Mouse (Mus musculus) MEL (cell line): ENCODE measurements around the gene Stat6. TPM values are rescaled to one million over a fixed set of nuclear protein-coding genes. Genes with fewer than 3 reads are reported as not detected.

Source experiments
- DNase-seq: peaks from one replicate; pipeline ENCODE4 v3.0.0; 2011; ENCODE audit warnings: low read depth, low spot score
- H3K27ac ChIP-seq: 2 replicates; pipeline ENCODE4 v1.5.1; 2012; ENCODE audit warnings: low read depth, mild to moderate bottlenecking, control low read depth, low read length, moderate library complexity; ENCODE audit not compliant: control insufficient read depth
- H3K27me3 ChIP-seq, 2 experiments: fragments of 150-350 bp in 1 of 2; sonication (generic) in 1 of 2; 2 replicates each; pipeline ENCODE4 v1.6.1; 2012; ENCODE audit warnings: low read length in 2 of 2, mild to moderate bottlenecking in 2 of 2, improper control_type of control experiment in 1 of 2, moderate library complexity in 1 of 2; ENCODE audit not compliant: insufficient read depth in 2 of 2, control insufficient read depth in 1 of 2
- H3K36me3 ChIP-seq, 2 experiments: 2 replicates each; pipeline ENCODE4 v1.6.1; 2012 to 2014; ENCODE audit warnings: low read length in 2 of 2, improper control_type of control experiment in 1 of 2, inconsistent platforms in 1 of 2, mild to moderate bottlenecking in 1 of 2; ENCODE audit not compliant: insufficient read depth in 2 of 2, control insufficient read depth in 1 of 2
- H3K4me1 ChIP-seq, 2 experiments: fragments of 150-350 bp in 1 of 2; sonication (generic) in 1 of 2; 2 replicates each; pipeline ENCODE4 v1.6.1; 2012; ENCODE audit warnings: low read length in 2 of 2, improper control_type of control experiment in 1 of 2, mild to moderate bottlenecking in 1 of 2; ENCODE audit not compliant: insufficient read depth in 2 of 2, control insufficient read depth in 1 of 2
- H3K4me3 ChIP-seq, 2 experiments: fragments of 150-350 bp in 1 of 2; sonication (generic) in 1 of 2; 2 replicates each; pipeline ENCODE4 v1.5.1; 2012; ENCODE audit warnings: low read depth in 2 of 2, low read length in 2 of 2, mild to moderate bottlenecking in 2 of 2, moderate library complexity in 2 of 2, control low read depth in 1 of 2, improper control_type of control experiment in 1 of 2; ENCODE audit not compliant: control insufficient read depth in 1 of 2, insufficient read depth in 1 of 2
- H3K79me2 ChIP-seq: 2 replicates; pipeline ENCODE4 v1.6.1; 2012; ENCODE audit warnings: mild to moderate bottlenecking, low read length, moderate library complexity; ENCODE audit not compliant: control insufficient read depth, poor library complexity, insufficient read depth
- H3K9ac ChIP-seq: 2 replicates; pipeline ENCODE4 v1.6.1; 2012; ENCODE audit warnings: low read depth, mild to moderate bottlenecking, control low read depth, low read length, moderate library complexity; ENCODE audit not compliant: control insufficient read depth, poor library complexity, severe bottlenecking
- H3K9me3 ChIP-seq: fragments of 150-350 bp; sonication (generic); replicated peaks from 2 replicates; pipeline ENCODE4 v1.6.1; 2012; ENCODE audit warnings: mild to moderate bottlenecking, low read length, improper control_type of control experiment, moderate library complexity; ENCODE audit not compliant: insufficient read depth
- BHLHE40 ChIP-seq: IDR thresholded peaks from 2 replicates; pipeline ENCODE4 v1.6.1; 2012; ENCODE audit warnings: low read depth, mild to moderate bottlenecking, inconsistent platforms, low read length, improper control_type of control experiment, borderline replicate concordance
- CHD2 ChIP-seq: IDR thresholded peaks from 2 replicates; pipeline ENCODE4 v1.6.1; 2011; ENCODE audit warnings: low read length, improper control_type of control experiment
- ETS1 ChIP-seq: IDR thresholded peaks from 2 replicates; pipeline ENCODE4 v1.6.1; 2012; ENCODE audit warnings: low read depth, mild to moderate bottlenecking, inconsistent platforms, low read length, improper control_type of control experiment, moderate library complexity
- GABPA ChIP-seq: IDR thresholded peaks from 2 replicates; pipeline ENCODE4 v1.6.1; 2012; ENCODE audit warnings: low read depth, mild to moderate bottlenecking, inconsistent platforms, low read length, improper control_type of control experiment, moderate library complexity
- KAT2A ChIP-seq: conservative IDR thresholded peaks from 2 replicates; pipeline ENCODE4 v1.6.1; 2012; ENCODE audit warnings: low read depth, low read length, improper control_type of control experiment, inconsistent platforms
- MEF2A ChIP-seq: IDR thresholded peaks from 2 replicates; pipeline ENCODE4 v1.6.1; 2014; ENCODE audit warnings: low read depth, mild to moderate bottlenecking, inconsistent platforms, low read length, improper control_type of control experiment; ENCODE audit not compliant: poor library complexity, insufficient replicate concordance, severe bottlenecking; ENCODE audit errors: extremely low read depth
- MXI1 ChIP-seq: IDR thresholded peaks from 2 replicates; pipeline ENCODE4 v1.6.1; 2011; ENCODE audit warnings: mild to moderate bottlenecking, low read depth, low read length, improper control_type of control experiment
- NELFE ChIP-seq: IDR thresholded peaks from 2 replicates; pipeline ENCODE4 v1.6.1; 2011; ENCODE audit warnings: low read depth, low read length, improper control_type of control experiment
- NRF1 ChIP-seq: IDR thresholded peaks from 2 replicates; pipeline ENCODE4 v1.6.1; 2014; ENCODE audit warnings: low read depth, mild to moderate bottlenecking, inconsistent platforms, low read length, improper control_type of control experiment, moderate library complexity; ENCODE audit not compliant: poor library complexity, insufficient read depth, severe bottlenecking
- POLR2AphosphoS2 ChIP-seq: IDR thresholded peaks from 2 replicates; pipeline ENCODE4 v1.6.1; 2011; ENCODE audit warnings: low read length, improper control_type of control experiment
- POLR2AphosphoS5 ChIP-seq: IDR thresholded peaks from 2 replicates; pipeline ENCODE4 v1.6.1; 2012; ENCODE audit warnings: low read depth, borderline replicate concordance, mild to moderate bottlenecking, inconsistent platforms, low read length, moderate library complexity, mixed read lengths
- SIN3A ChIP-seq: IDR thresholded peaks from 2 replicates; pipeline ENCODE4 v1.6.1; 2012; ENCODE audit warnings: low read length, improper control_type of control experiment, inconsistent platforms
- SMC3 ChIP-seq: IDR thresholded peaks from 2 replicates; pipeline ENCODE4 v1.6.1; 2011; ENCODE audit warnings: low read depth, low read length, improper control_type of control experiment
- TBP ChIP-seq: IDR thresholded peaks from 2 replicates; pipeline ENCODE4 v1.8.0; 2011; ENCODE audit warnings: low read depth, low read length, improper control_type of control experiment
- UBTF ChIP-seq: IDR thresholded peaks from 2 replicates; pipeline ENCODE4 v1.6.1; 2012; ENCODE audit warnings: low read depth, mild to moderate bottlenecking, inconsistent platforms, low read length, improper control_type of control experiment, moderate library complexity, borderline replicate concordance; ENCODE audit not compliant: insufficient read depth
- USF1 ChIP-seq: IDR thresholded peaks from 2 replicates; pipeline ENCODE4 v1.6.1; 2014; ENCODE audit warnings: low read depth, mild to moderate bottlenecking, inconsistent platforms, low read length, improper control_type of control experiment, moderate library complexity
- USF2 ChIP-seq, 2 experiments: IDR thresholded peaks; 2 replicates each; pipeline ENCODE4 v1.6.1; 2011 to 2012; ENCODE audit warnings: improper control_type of control experiment in 2 of 2, low read length in 2 of 2, borderline replicate concordance in 1 of 2, inconsistent platforms in 1 of 2, low read depth in 1 of 2, mild to moderate bottlenecking in 1 of 2; ENCODE audit not compliant: insufficient read depth in 1 of 2
- ZKSCAN1 ChIP-seq: IDR thresholded peaks from 2 replicates; pipeline ENCODE4 v1.6.1; 2012; ENCODE audit warnings: low read depth, mild to moderate bottlenecking, inconsistent platforms, low read length, improper control_type of control experiment, moderate library complexity
- polyA plus RNA-seq, 2 experiments: library from polyadenylated mRNA; stranded (reverse) in 1 of 2; unstranded in 1 of 2; fragments of >175 nt in 1 of 2; fragments of >200 nt in 1 of 2; gene quantifications; 2 replicates each; pipeline versions ENCODE4 v1.2.1 to v1.2.4; 2012; ENCODE audit warnings: low replicate concordance in 2 of 2, low read depth in 1 of 2; ENCODE audit not compliant: insufficient read length in 2 of 2, insufficient read depth in 1 of 2, missing spikeins in 1 of 2
- total RNA-seq: library from RNA; depleted of rRNA; stranded (reverse); fragments of 300-350 nt; gene quantifications from 2 replicates; pipeline ENCODE4 v1.2.3, GENCODE M21; 2012

Gene Stat6
- total and polyA plus RNA-seq, 3 experiments: 34.9 to 50.2 TPM; not detected in 1

DNA sequence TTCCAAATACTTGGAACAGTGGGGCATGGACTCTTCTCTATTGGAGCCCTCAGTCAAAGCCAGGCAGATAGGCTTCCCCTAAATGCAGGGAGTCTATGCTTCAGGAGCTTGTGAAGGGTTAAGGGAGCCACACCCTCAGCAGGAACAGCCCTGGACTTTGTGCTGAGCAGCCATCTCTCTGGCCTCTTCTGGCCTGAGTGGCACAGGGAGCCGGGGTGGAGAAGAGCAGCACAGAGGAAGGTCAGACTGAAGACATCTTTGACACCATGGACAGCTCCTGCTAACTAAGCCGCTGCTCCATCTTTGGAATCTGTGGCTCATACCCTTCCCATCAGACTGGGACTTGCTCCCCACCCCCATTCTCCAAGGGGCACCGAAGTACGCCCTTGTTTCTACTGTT is 60.5 kb downstream of the Stat6 start:
- Histone ChIP-seq H3K36me3 (no peaks in the 10 kb centered on the region; a peak in 1 of 4 replicates), H3K4me1 (peaks cover 0 to 7% of the 10 kb centered on the region in 2 experiments; a peak in 3 of 4 replicates), H3K27ac (no peak overlapping the region), H3K9me3 (no peaks in the 10 kb centered on the region), H3K79me2 (no peaks in the 10 kb centered on the region), H3K9ac (no peak overlapping the region), H3K4me3 (no peak overlapping the region)
- peak; percentile 44 for DNase-seq
- no peak for TF ChIP-seq MEF2A
- no peak for TF ChIP-seq GABPA
- TF ChIP-seq CHD2: no peak
- TF ChIP-seq ETS1: no peak
- no peak for TF ChIP-seq TBP
- no peak for TF ChIP-seq USF2 (IDR thresholded peaks at IDR 0.05; ENCODE audit: borderline replicate concordance in 1 of 2, insufficient read depth in 1 of 2, low read depth in 1 of 2, low read length in 2 of 2)
- TF ChIP-seq SMC3: no peak
- no peak for TF ChIP-seq POLR2AphosphoS5
- TF ChIP-seq SIN3A: no peak
- TF ChIP-seq USF1: no peak
- TF ChIP-seq POLR2AphosphoS2: no peak
- TF ChIP-seq KAT2A: no peak
- TF ChIP-seq ZKSCAN1: no peak
- TF ChIP-seq NELFE: no peak
- TF ChIP-seq MXI1: no peak
- TF ChIP-seq, all 39 proteins: peak for 0
- no peaks in the 10 kb centered on the region for H3K27me3 ChIP-seq

DNA sequence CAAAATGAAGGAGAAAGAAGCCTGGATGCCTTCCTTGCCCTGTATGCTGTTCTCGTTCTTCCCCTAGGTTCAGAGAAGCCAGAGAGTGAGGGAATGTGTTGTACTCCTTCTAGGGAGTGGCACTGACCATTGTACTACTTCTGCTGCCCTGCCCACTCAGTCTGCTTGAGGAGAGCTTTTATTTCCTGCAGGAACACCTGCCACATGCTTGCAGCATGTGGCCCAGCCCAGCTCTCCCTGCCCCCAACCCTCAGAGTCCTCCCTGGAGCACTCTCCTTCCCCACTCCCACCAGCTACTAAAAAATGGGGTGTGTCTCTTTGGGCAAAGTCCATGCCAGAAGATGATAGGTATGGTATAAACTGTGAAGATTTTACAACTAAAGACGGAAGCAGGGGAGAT is 61.5 kb downstream of the Stat6 start:
- no peak overlapping the region for H3K27ac ChIP-seq
- no peaks in the 10 kb centered on the region for H3K79me2 ChIP-seq
- no peak for DNase-seq
- H3K27me3 ChIP-seq: no peaks in the 10 kb centered on the region
- TF ChIP-seq ZKSCAN1 (no peak), BHLHE40 (no peak), NRF1 (no peak), UBTF (no peak)
- H3K9me3 ChIP-seq: no peaks in the 10 kb centered on the region
- no peak overlapping the region for H3K4me3 ChIP-seq
- no peaks in the 10 kb centered on the region for H3K36me3 ChIP-seq
- peaks cover 0 to 7% of the 10 kb centered on the region in 2 experiments; a peak in 3 of 4 replicates for H3K4me1 ChIP-seq
- no peak overlapping the region for H3K9ac ChIP-seq
